Mouse (Mus musculus): ENCODE measurements around the gene Otulin.

DNA sequence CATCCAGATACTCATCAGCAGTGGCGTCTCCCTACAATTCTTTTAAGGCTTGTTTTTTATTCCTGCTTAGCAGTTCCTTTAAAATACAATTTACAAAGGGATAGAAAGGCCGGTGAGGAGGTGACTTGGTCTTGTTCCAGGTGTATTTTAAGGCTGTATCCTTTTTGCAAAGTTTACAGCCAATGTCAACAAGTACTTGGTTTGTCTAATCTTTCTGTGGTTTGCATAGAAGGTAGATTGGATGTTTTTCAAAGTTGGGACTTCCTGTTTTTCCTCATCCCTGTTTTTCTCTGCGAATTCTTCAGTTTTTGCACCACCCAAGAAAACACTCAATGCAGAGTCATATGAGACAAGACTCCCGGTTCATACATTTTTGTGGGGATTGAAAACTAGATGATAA is 101.6 kb downstream of the Otulin start:
- TF ChIP-seq POLR2A (IDR thresholded peaks at IDR 0.05; ENCODE audit: extremely low read depth, insufficient read depth, low read length) (no peak), CTCF (IDR thresholded peaks at IDR 0.05; ENCODE audit: extremely low read depth, insufficient read depth, low read length) (no peak)

Measured in cortical plate, adult 2 months (tissue).